Mouse (Mus musculus) layer of hippocampus, postnatal 36 days (tissue): ENCODE results near the gene Pdp2. TPM values are rescaled to one million over a fixed set of nuclear protein-coding genes. Genes with fewer than 3 reads are reported as not detected.
A peak's percentile ranks its signal among the peaks of the same experiment; 100 is the strongest.

ENCODE experiments used
- DNase-seq, 2 experiments: peaks; one replicate each; pipeline ENCODE4 v3.0.0; 2022
- total RNA-seq, 2 experiments: library from RNA; stranded (reverse); gene quantifications; 2 replicates each; pipeline ENCODE4 v1.2.3; 2021

Gene Pdp2
- total RNA-seq, 2 experiments from 2014 or later: 7.3 to 7.4 TPM

DNA sequence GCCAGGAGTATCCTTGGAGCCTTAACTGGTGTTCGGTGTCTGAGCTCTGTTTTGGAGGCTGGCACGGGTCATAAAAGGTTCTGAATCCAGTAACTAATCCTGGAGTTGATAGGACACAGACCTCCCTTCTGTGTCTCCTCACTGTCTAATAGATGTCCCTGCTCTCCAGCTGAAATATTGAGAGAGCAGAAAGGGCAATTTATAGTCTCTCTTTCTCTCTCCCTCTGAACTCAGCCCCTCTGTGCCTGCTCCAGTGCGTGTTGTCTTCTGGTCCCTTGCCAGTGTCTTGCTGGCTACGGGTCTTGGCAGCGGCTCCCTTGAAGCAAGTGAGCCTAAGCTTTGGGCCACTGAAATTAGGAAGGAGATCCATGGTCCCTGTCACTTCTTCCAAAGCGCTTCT lies 6.4 kb downstream of the Pdp2 start:
- no peak for DNase-seq

DNA sequence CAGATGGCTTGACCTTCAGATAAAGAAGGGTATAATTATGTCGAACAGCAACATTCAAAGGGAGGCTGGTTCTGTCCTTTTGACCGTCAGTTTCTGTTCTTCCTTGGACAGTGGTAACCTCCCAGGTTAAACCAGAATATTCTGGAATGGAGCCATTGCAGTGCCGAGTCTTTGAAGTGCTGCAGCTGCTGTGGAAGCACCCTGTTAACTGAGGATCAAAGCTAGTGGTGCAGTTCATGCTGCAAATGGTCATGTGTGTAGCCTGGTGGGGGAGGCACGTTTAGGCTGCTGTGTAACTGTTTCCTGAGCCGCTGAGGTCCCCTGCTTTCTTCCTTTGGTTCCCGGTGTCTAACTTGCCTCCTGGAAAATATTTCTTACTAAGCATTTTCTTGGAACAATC lies 7.2 kb downstream of the Pdp2 start:
- DNase-seq: no peak

DNA sequence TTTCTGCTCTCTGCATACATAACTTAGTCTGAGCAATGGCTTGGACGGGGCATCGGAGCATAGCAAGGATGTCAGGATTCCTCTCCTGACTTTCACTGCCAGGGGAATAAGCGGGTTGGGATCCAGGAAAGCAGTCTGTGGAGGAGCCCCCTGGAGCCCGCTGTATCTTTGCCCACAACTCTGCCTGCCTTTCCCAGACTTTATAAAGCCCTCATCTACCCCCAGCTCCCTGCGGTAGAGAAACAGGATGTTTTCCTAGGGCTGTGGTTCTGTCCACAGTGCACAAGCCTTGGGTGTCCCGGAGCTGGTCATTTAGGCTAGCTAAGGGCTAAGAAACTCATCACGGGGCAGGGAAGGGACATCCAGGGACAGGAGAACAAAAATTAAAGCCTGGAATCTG lies 10.1 kb downstream of the Pdp2 start:
- no peak for DNase-seq

DNA sequence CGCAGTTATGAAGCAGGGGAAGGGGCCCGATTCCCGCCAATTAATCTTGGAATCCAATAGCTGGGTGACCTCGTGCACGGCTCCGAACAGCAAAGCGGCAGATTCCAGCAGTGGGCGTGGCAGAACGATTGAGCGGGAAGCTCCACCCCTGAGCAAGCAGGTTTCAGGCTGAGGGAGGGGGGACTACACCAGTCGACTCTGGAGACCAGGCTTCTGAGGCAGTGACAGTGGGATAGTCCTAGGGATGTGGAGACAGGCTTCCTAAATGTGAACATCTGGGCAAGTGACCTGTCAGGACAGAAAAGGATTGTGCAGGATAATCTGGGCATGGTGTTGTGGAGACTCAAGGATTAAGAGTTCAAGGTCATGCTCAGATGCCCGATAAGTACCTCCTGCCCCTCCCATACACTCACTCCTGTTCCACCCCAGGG lies 10.7 kb downstream of the Pdp2 start:
- DNase-seq: no peak

DNA sequence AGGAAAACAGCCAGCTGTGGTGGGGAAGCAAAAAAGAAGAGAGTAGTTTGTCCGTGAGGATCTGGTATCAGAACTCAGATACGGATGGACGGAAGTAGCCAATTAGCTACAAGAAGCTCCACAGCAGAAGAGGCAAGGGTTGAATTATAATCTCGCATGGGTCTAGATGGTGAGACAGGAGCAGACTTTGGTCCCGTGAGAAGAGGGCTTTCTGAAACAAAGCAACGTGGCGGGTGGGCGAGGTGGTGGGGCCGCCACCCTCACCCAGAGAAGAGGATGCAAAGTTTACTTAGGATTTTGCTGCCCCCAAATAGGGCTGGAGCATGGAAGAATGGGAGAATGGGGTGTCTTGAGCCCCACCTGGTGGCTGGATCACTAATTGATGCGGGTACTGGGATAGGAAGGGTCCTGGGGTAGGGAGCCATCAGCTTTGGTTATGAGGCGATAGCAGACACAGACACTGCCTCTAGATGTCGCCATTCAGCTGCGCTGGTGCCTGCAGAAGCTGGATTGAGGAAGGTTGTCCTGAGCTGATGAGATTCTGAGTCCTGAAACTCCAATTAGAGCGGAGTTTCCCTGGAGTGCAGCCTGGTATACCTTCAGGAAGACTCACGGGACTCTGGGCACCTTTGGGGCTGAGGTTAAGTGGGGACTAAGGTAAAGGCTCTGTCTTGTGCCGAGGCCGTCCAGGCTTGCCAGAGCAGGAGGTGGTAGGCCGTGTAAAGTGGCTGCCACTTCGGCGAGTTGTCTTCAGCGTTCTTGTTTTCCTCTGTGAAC lies 11.4 kb downstream of the Pdp2 start:
- DNase-seq: peak; percentile 78

DNA sequence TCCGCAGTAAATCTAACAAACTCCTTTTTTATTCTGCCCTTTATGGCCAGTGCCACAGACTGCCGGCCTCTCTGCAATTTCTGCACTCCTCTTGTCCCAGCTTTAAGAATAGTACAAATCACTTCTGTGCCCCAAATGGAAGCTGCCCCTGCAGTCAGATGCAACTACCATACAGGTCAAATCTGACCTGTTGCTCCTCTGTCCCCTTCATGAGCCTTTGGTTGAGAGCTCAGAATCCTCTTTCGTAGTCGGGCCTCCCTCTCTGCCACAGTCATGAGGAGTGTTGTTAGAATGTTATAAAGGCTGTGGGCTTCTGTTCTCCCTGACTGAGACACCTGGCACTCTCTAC lies 12.0 kb downstream of the Pdp2 start:
- DNase-seq: no peak

DNA sequence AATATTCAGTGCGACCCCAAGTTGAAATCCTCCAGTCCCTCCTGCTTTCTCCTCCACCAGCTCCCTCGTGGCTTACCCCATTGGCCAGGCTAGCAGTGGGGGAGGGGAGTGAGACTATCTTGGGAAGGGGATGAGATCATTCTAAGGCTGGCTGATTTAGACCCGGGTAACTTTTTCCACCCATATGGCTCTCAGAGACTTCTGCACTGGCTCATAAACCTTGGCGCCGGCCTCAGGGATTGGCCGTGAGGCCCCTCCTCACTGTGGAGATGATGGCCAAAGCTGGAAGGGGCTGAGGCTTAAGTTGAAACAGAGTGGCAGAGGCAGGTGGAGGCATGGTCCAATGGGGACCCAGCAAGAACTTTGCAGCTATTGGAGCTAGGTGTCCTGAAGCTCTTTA lies 15.1 kb downstream of the Pdp2 start:
- no peak for DNase-seq

DNA sequence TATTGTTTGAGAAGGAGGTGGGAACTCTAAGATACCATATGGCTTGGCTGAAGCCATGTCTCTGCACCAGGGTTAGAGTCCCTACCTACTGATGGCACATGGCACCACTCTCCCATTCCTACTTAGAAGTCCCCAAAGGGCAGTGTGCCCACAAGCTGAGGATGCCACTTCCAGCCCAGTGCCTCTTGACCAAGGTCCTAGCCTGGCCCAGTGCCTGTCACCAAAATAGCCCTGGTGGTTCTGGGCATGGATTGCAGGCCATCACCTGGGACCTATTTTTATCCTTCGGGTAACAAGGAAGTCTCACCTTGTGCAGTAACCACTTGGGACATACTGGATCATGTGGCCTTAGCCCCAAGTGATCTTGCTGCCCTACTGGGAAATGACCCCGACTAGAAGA lies 16.7 kb downstream of the Pdp2 start:
- DNase-seq: no peak

DNA sequence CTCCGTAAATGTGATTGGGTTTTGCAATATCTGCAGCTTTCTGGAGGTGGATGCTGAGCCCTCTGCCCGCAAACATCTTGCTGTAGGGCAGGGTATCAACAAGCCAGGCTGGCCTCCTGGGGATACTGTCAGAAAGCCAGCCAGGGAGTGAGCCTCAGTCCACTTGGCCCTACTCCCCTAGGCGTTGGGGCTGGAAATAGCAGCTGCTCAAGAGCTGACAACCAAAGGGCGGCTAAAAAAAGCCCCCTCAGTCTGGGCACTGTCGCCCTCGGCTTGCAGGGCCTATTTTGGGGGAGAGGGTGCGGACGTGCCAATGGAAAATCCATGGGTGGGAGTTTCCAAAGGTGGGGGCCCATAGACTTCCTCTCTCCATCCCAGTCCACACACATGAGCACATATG lies 18.0 kb downstream of the Pdp2 start:
- DNase-seq: no peak

DNA sequence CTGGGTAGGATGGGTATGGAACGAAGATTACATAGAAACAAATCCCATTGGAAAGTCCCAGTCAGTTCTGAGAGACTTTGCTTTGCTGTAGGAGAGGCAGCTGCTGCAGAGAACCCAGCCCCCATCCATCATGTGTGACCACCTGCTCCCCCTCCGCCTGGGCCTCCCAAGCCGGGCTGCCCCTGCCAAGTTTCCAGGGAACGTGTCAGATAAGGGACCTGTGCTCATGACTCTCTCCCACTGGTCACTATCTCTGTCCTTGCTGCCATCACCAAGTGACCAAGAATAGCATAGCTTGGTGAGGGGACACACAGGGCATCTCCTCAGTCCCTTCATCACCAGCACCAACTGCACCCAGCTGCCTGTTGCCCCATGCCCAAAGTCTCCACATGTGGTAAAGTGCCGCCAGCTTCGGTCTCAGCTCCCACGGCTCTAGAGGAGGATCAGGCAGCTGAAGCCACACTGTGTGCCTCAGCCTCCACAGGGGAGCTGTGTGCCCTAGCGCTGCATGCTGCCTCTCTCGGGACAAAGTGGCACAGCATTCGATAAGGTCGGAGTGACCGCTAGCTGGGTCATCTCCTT lies 19.0 kb downstream of the Pdp2 start:
- DNase-seq: no peak

DNA sequence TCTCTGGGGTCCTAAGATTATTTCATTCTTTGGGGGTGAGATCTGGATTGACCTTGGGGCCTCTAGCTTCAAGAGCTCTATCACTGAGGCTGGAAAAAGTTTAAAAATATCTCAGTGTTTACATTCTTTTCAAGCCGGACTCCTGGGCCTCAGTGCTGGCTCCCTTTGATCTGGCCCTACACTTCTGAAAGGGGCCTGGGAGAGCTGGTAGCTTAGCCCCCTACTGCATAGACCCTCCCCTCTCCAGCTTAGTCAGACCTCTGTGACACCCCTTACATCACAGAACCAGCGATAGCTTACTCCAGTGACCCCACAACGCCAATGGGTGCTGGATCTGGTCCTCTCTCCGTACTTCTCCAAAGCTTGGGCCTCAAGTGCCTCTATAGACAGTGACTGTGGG lies 20.4 kb downstream of the Pdp2 start:
- no peak for DNase-seq

DNA sequence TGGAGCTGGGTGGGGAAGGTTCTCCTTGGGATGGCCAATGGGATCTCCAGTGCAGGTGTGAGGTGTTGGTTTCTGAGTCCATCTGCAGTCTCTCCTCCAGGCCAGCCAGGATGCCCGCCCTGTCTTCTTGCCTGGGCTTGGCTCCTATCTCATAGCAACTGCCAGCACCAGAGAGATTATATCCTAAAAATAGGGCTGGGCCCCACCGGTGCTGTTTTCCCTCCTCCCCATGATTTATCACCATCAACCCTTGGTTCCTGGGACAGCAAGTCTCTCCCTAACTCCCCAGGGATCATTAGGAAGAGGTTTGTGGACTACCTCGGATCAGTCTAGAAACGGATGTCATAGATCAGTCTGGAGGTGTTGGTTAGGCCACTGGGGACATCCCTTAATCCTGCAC lies 21.9 kb downstream of the Pdp2 start:
- DNase-seq: no peak

DNA sequence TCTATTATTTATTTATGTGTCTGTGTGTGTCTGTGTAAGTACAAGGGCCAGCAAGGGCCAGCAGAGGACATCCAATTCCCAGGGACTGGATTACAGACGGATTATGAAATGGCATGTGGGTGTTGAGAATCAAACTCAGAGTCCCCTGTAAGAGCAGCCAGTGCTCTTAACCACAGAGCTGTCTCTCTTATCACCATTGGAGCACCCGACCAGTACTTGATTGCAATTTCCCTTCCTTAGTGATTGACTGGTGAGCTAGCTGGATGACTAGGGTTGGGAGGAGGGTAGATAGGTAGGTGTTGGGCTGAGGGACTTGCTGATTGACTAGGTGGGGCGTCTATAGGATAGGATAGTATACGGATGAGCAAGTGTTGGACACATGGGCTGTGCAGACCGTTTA lies 29.5 kb downstream of the Pdp2 start:
- DNase-seq: no peak

DNA sequence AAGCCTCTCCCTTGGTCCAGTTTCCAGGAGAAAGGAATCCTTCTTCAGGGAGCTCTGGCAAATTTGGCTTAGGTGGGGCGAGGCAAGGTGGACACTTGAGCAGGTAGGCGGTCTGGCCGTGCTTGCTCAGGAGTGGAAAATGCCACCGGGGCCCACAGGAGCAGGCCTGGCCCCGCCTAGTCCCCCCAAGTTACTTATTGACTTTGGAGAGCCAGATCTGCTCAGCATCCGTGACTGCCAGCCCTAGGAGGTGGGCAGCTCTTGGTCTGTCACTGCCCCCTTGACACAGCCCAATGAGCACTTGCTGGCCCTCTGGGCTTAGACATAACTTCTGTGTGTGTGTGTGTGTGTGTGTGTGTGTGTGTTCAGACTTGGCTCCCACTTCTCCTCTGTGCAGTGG lies 32.9 kb downstream of the Pdp2 start, which contains the start of gene Cdh16:
Cdh16 (minus strand) TSS at position 236 of the 400 bp plus-strand sequence.
- no peak for DNase-seq

DNA sequence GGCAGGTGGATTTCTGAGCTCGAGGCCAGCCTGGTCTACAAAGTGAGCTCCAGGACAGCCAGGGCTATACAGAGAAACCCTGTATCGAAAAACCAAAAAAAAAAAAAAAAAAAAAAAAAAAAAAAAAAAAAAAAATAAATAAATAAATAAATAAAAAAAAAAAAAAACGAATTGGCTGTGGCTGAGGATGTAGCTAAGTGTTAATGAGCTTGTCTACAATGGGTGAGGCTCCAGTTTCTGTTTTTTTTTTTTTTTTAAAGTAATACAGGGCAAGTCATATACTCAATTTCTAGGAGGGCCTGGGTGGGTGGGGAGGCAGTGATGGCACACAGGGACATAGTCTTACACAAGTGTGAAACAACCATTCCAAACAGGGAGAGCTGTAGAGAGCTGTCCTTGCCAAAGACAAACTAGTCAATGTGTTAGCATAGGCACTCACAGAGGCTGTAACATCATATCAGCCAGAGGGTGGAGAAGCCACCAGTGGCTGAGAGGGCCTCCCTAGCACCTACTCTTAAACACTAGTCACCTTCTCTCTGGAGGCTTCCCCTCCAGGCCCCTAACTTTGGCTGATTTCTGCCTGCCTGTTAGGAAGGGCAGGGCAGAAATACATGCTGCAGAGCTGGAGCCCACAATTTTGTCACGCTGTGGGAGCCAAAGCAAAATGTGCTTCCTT lies 36.0 kb downstream of the Pdp2 start:
- no peak for DNase-seq

DNA sequence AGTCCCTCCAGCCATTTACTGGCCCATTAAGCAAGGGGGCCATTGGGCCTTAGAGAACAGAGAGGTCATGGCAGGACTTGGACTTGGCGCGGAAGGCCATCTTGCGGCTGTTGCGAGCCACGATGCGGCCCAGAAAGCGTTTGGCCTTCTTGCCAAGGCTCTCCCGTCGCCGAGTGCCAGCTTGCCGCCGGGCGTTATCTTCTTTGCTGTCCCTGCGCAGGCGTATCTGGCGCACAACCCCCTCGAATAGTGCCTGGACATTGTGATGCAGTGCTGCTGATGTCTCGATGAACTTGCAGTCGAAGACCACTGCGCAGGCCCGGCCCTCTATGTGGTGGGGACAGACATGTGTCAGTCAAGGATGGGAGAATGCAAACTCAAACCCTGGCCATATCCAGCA lies 37.2 kb downstream of the Pdp2 start:
- no peak for DNase-seq

DNA sequence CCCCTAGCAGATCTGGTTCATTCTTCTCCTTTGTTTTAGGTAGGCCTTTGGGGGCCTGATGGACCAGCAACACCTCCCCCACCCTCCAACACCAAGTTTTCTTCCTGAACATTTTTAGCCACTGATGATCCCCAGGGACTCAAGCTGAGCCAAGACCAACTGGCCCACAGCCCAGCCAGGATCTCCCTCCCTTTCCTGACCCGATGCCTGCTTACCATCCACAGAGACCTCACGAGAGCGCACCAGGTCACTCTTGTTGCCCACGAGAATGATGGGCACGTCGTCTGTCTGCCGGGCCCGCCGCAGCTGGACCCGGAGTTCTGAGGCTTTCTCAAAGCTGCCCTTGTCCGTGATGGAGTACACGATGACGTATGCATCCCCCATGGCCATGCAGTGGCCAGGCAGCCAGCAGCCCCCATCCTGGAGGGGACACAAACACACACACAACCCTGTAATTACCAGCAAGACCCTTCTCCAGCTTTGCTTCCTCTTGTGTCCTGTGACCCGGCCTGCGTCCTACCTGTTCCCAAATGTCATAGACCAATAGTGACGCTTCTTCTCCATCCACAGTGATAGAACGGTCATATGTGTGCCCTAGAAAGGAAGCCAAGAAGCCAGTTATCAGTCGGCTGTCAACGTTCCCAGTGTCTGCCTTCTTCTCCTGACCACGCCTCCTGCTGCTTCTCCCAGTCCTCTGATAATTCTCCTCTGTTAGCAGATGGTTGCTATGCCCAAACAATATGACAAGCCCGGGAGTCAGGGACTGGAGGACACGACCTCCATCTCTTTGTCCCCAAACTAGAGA lies 38.3 kb downstream of the Pdp2 start:
- no peak for DNase-seq

DNA sequence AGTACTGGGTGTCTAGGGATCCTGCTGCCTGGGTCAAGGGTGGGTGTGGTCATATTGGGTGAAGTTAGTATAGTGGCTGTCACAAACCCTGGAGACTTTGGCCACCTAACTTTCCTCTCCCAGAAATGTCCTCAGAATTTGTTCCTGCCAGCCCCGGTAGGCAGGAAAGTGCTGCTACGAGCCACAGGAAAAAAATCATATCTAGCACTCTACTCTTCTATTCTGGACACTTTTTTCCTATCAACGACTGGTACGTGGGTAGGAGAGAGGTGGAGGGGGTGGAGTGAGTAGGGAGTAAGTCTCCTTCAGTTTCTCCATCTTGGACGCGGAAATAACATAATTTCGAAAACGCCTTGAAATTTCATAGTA lies 38.8 kb downstream of the Pdp2 start:
- no peak for DNase-seq

DNA sequence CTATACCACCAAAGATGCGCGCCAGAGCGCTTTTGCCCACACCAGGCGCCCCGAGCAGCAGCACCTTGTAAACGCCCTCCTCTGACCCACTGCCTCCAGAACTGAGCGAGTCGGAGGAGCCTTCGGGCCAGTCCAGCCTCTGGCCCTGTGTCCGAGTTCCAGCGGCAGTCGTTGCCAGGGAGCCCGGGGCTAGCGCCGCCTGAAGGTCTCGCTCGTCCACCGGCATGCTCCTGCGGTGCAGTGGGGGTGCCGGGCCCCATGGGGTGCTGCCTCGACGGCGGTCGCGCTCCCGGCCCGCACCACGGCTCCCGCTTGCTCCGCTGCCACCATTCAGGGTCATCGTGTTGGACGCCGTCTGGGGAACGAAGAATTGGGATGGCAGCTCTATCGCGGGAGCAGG lies 39.3 kb downstream of the Pdp2 start:
- no peak for DNase-seq

DNA sequence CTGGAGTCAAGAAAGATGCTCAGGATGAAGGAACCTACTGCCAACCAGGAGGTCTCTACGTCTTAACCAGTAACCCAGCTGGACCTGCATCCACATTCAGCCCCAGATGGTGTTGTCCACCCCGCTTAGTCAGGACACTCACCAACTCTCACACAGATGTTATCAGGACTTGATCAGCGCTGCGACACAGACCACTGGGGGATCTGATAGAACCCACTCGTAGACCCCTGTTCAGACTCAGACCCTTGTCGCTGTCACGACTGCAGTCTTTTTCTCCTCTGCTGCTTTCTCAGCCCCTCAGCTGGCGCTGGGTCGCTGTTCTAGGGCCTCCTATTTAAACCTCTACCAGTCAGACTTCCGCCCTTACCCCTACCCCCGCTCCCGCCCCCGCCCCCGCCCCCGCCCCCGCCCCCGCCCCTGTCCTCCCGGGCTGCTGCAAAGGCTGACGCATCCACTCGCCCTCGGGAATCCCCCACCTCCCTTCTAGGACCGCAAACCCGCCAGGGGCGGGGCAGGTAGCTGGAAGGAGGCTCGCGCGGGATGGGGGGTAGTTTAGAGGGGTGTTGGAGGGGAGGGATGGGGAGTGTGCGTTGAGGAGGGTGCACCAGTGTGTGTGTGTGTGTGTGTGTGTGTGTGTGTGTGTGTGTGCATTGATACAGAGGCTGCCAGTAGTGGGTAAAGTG lies 39.9 kb downstream of the Pdp2 start, which contains the start of gene Rrad:
Rrad (minus strand) TSS at position 347 of the 683 bp plus-strand sequence.
- no peak for DNase-seq

DNA sequence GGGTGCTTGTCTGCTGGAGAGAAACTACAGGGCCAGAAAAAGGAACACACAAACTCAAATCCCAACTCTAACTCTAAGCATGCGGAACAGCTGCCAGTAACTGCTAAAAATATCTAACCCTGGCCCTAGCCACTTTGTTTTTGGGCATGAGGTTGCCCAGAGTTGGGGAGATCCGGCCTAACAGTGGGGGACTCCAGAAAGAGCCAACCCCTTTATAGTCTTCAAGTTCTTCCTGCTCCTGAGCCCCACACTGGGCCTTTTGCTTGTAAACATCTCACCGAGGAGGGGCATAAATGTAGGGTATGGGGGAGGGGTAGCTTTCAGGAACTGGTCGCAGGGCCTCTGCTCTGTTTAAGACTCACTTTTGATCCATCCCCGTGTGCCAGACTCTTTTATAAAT lies 40.7 kb downstream of the Pdp2 start:
- DNase-seq: no peak

DNA sequence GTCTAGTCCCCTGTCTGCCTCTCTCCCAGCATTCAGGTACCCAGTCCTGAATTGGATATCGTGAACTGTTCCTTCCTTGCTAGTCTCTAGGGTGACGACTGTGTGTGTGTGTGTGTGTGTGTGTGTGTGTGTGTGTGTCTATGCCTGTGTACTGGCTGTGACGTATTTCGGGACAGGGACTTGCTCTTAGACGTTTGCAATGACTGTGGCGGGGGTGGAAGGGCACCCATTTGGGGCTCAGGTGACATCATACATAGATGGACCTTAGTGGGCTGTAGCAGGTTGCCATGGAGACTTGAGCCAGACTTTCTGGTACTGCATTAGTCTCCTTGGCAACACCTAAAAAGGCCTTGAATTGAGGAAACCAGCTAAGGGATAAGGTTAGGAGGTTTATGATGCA lies 41.2 kb downstream of the Pdp2 start:
- DNase-seq: no peak
